Mouse (Mus musculus) lung, adult 2 months (tissue): ENCODE measurements at regions not wholly inside any gene's neighbourhood (a gene's known extent, or its start where the extent isn't known, plus 50 kb on each side); places are given as distances from the start of the nearest gene placed in this dataset.

Experiments
- CTCF ChIP-seq: fragments of 200-500 bp; IDR thresholded peaks from 2 replicates; pipeline ENCODE4 v1.5.1; 2011; ENCODE audit warnings: mild to moderate bottlenecking, low read length, control low read depth; ENCODE audit not compliant: insufficient read depth
- POLR2A ChIP-seq: fragments of 200-500 bp; IDR thresholded peaks from 2 replicates; pipeline ENCODE4 v1.6.1; 2011; ENCODE audit warnings: low read depth, mild to moderate bottlenecking, control low read depth, low read length, borderline replicate concordance; ENCODE audit errors: extremely low read depth

DNA sequence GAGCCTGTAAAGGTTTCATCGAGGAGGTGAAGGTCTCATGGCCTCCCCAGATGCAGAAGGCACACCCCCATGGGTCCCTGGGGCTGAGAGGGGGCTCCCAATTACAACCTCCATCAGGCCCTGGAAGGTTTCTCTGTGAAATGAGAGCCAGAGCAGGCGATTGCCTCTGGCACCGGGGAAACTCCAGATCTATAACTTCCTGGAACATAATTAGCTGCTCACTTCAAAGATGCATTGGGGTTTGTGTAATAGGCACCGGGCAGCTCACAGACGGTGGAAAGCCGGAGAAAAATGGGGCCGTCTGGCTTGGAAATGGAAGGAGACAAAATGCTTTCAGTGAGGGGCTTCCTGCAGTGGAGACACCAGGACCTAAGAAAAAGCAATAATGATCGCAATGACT lies 151.2 kb upstream of the Mvb12b start:
- TF ChIP-seq CTCF = no peak
- TF ChIP-seq POLR2A = no peak
